Mouse (Mus musculus) left cerebral cortex, adult 18-20 months (tissue): ENCODE data around the gene Gse1. TPM values are rescaled to one million over a fixed set of nuclear protein-coding genes. Genes with fewer than 3 reads are reported as not detected.
A peak's percentile ranks its signal among the peaks of the same experiment; 100 is the strongest.
"Not testable (repeated sequence)": the region's sequence is repeated elsewhere in the genome, so short reads cannot be mapped to it uniquely, and the experiment has no call there.

Source experiments
- DNase-seq, 2 experiments: peaks; one replicate each; pipeline ENCODE4 v3.0.0; 2021 to 2022; ENCODE audit warnings: low spot score in 2 of 2, mixed read lengths in 1 of 2
- total RNA-seq, 2 experiments: library from RNA; stranded (reverse); gene quantifications; 2 replicates each; pipeline ENCODE4 v1.2.3; 2021

The Gse1 gene
- total RNA-seq, 2 experiments from 2014 or later = 79.8 to 90.8 TPM

GRCm38 (mm10) chr8:120339743-120340142 lies 111.5 kb downstream of the Gse1 start:
- no peak for DNase-seq

- no peak for DNase-seq
Measured at GRCm38 (mm10) chr8:120341124-120341523, 112.9 kb downstream of the Gse1 start.

- no peak for DNase-seq
Measured at GRCm38 (mm10) chr8:120342847-120343548, 114.7 kb downstream of the Gse1 start.

DNA sequence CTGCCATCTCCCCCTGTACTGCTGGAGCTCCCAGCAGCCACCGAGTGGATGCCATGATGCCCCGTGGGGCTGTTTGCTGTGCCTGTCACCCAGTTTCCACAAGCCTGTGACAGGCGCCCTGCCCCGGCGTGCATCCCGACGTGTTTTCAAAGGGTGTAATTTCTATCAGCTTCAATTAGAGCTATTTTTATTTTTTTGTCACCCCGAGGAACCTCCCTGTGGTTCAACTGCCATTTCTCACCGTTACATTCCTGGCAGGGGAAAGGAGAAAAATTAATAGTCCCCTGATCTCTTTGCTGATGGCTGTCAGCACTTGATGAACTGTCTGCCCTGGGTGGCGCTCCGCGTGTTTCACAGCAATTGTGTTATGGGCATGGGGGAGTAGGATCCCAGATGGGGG lies 115.3 kb downstream of the Gse1 start:
- DNase-seq = no peak

DNA sequence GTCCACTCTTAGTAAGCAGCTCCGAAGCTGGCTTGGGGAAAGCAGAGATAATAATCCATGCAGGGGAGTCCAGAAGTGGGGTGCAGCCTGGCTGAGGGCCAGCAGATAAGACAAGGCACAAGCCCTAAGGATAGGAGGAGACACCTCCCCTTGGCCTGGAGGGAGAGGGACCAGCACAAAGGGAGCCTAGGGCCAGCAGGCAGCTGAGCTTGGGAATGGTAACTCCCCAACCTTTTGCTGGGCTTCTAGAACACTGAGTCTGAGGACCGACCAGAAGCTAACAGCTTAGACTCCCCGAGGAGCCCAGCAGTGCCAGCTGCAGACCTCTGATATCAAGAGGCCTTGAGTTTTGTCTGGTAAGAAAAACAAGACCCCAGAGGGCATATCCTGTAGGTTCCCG lies 115.9 kb downstream of the Gse1 start:
- DNase-seq = no peak

- DNase-seq = no peak
Measured at GRCm38 (mm10) chr8:120344583-120344982, 116.3 kb downstream of the Gse1 start.

- DNase-seq = no peak
Measured at GRCm38 (mm10) chr8:120347734-120348341, 119.6 kb downstream of the Gse1 start.

DNA sequence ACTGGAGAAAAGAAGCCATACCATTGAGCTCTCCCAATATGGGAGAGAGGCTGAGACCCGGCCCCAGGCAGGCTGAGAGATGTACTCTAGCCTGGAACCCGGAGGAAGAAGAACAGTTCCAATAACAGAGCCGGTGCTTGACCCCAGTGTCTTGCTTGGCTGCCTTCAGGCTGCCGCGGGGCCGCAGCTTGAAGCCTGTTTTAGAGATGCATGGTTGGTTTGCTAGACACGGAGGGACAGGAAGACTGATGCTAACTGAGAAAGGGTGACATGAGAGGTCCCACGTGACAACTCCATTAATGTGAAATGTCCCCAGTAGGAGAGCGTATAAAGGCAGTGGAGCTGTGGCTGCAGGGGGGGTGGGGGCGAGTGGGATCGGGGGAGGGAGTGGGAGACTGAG lies 120.7 kb downstream of the Gse1 start:
- DNase-seq = no peak

DNA sequence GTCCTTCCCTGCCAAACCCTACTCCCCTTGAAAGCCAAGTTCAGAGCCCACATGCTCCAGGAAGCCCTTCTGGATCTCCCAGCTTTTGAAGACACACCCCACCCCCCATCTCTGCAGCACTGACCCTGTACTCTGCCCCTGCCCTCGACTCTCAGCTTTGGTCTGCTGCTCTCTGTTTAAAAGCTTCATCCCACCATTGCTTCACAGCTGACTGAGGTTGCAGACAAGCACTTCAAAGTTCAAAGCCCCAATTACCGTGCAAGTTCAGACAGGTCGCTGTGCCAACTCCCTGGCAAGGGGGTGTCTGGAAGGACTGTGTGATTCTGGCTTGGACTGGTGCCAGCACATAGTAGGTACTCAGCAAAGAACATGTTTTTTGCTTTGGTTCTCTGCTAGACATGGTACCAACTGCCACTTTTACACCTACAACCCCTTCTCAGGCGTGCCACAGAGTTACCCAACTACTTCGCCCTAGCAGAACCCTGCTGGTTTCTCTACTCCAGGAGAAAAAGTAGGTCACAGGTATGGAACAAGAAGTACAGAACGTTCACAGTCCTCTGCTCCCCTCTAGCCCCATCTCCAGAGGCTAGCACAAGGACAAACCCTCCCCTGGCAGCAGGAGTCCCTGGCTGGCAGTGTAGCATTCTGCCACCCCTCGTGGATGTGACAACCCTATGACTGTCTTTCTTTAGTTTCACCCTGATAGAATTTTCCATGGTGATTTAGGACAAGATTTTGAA lies 123.2 kb downstream of the Gse1 start:
- no peak for DNase-seq

DNA sequence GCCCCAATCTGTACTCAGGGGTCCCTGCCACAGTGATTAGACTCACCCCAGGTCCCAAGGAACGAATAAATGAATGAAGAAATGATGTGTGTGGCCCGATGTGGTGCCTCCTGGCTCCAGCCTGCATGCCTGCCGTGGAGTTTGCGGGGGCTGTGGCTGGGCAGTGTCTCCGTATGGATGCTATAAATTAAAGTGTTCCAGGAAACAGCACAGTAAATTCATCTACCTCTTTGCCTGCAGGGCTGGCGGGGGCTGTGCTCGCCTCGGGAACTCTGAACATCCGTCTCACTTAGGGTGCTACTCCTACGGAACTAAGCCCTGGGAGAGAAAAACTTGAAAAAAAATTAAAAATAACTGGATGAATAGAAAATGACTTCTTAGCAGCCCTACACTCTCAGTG lies 123.8 kb downstream of the Gse1 start:
- peak; percentile 70 to 88 for DNase-seq

GRCm38 (mm10) chr8:120356067-120356466 lies 127.8 kb downstream of the Gse1 start:
- DNase-seq = no peak

GRCm38 (mm10) chr8:120357504-120357903 lies 129.2 kb downstream of the Gse1 start:
- DNase-seq = no peak

GRCm38 (mm10) chr8:120361301-120361700 lies 133.0 kb downstream of the Gse1 start:
- peak; percentile 64 to 75 for DNase-seq

- DNase-seq = no peak
Measured at GRCm38 (mm10) chr8:120363552-120364071, 135.4 kb downstream of the Gse1 start.

DNA sequence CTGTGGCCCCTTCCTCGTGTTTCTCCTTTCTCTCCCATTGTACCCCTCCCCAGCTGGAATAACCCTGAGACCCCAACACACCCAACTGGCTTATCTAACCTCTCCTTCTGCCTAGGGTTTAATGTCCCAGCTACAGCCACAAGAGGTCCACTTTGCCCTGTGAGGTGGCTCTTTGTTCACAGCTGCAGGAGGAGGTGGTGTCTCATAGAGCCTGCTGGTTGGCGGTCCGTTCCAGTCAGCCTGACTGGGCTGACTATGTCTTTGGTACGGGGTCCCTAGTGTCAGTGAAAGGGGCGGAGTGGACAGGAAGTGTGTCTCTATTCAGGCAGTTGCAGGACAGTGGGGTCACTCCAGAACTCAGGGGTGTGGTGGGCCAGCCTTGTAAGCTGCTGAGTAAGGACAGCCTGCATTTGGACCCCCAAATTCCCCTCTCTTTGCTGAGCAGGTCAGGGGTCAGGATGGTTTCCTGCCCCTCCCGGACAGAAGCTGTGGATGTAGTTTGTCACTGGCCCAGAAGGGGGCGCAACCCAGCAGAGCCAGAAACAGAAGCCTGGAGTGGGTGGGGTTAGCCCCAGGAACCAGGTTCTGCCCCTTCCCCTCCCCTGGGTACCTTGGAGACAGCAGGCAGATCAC lies 136.0 kb downstream of the Gse1 start:
- DNase-seq = peak in 1 of 2 experiments; percentile 37

GRCm38 (mm10) chr8:120366840-120367239 lies 138.6 kb downstream of the Gse1 start:
- no peak for DNase-seq

- not testable (repeated sequence) for DNase-seq
Measured at GRCm38 (mm10) chr8:120368191-120368590, 139.9 kb downstream of the Gse1 start.

DNA sequence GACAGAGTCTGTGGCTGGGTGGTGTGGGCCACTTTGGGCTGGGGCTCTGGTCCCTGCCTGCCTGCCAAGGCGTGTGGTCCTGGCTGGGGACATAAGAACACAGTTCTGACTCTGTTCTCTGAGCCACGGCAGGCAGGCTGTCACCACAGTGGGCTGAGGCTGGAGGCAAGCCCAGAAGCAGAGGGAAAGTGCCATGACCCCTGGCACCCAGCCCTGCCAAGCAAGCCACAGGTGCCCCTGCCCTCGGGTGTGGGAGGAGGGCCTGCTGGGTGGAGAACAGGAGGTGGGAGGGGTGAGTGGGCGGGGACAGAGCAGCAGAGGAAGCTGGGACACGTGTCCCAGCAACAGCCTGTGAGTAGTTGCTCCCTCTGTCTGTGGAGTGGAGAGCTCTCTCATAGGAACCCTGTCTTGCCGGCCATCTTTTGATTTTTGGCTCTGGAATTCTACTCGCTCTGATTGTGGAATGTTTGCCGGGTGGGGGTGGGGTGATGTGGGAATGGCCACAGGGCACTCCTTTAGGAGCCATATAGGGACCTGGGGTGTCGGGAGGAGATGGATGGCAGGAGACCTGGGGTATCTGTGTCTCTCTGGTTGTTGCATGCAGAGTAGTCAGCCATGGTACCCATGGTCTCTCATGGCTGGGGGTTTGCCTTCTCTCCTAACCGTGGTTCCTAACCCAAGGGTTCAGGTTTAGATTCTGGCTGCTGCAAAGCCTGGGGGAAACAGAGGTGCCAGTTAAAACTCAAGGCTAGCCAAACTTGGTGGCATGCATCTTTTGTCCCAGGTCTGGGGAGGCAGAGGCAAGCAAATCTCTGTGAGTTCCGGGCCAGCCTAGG lies 140.8 kb downstream of the Gse1 start:
- DNase-seq = peak; percentile 76 to 81

DNA sequence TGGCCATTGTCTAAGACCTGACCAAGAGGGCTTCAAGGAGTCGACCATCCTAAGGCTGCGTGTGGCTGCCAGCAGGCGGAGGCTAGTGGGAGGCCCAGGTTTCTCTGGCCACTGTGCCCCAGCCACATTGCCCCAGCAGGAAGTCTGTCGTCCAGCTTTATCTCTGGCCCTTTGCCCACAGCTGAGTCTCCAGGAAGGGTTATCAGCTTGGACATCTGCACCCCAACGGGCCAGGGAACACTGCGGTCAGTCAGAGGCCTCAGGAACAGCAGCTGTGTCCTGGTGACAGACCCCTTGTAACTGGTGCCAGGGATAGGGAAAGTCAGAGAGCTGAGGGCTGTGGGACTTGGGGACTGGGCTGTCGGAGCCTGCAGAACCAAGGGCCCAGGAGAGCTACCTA lies 141.7 kb downstream of the Gse1 start:
- no peak for DNase-seq

DNA sequence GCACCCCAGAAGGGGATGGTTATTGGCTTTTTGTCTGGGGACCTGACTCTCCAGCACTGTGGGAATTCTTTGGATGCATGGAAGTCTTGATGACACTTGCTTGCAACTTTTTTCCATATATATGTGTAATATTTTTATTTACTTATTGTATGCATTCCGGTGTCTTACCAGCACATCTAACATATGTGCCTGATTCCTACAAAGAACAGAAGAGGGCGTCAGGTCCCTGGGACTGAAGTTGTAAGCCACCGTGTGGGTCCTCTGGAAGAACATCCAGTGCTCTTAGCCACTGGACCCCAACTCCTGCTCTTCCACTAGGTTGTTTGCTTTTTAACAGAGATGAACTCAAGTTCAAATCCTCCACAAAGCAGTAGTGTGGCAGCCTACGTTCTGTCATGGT lies 142.2 kb downstream of the Gse1 start:
- DNase-seq = no peak

DNA sequence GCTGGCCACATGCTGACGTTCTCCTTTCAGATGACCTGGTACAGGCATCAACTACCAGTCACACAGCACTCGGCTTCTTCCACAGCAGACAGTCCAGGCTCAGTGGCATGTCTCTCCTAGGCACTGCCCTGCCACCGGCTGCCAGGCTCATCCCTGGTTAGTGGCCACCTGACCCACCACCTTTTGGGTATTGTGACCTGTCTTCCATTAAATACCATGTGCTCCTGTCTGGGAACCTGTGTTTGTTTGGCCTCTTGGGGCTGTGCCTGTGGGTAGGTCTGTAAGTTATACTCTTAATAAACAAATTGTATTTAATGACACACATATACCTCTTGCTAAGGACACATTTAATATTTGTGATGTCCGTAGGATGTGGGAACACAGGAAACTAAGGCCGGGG lies 142.9 kb downstream of the Gse1 start:
- DNase-seq = no peak
